Mouse (Mus musculus) skeletal muscle tissue, adult 2 months (tissue): Measurements from ENCODE around the gene Vmn1r62.
"Not testable (repeated sequence)": the region's sequence is repeated elsewhere in the genome, so short reads cannot be mapped to it uniquely, and the experiment has no call there.

Experiments used
- DNase-seq: peaks from one replicate; pipeline ENCODE4 v3.0.0-alpha.2; 2012; ENCODE audit warnings: low read depth, low spot score

Gene Vmn1r62

DNA sequence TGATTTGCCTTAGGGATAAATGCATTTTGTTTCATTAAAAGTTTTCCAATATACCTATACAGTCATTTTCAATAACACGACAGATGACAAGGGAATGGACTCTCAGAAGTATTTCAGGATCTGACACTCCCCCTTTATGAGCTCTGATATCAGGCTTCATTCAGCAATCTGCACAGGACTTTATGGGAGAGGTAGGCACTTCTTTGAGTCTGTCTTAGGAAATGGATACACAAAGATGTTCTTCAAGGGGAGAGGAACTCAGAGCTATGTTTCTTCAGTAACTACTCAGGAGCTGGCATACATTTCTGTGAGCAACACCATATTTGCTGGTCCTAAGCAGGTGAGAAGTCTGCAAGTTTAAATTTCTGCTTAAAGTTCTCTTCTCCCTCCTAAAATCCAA is at the start of gene Vmn1r62:
Vmn1r62 (plus strand) TSS at position 301 of the 400 bp plus-strand sequence.
- DNase-seq = not testable (repeated sequence)
